ENCODE assay signal across 7 mouse cellular contexts in genomic region chr4:123571869-123572268, GRCm38 (mm10).
DNase-seq lines count a peak whose midpoint lies in the region; ATAC-seq lines count a peak whose summit lies in the region.

No protein-coding gene starts in this region.

- no peak overlapping the region for H3K4me3 ChIP-seq in forebrain, embryonic 14.5 days (ENCODE audit: low read depth, low read length)
- 0 out of 2 replicates have a peak overlapping the region, but pooled peaks have one; percentile 4 for H3K4me3 ChIP-seq in intestine, embryonic 15.5 days (replicated peaks)

- H3K36me3 ChIP-seq in forebrain, embryonic 14.5 days (ENCODE audit: control insufficient read depth, insufficient read depth, low read length), result no peaks in the 10 kb centered on the region
- no peaks in the 10 kb centered on the region for H3K36me3 ChIP-seq in intestine, embryonic 15.5 days

- no peak overlapping the region for H3K4me2 ChIP-seq in forebrain, embryonic 14.5 days (ENCODE audit: low read length)
- peak overlapping the region; percentile 40 for H3K4me2 ChIP-seq in intestine, embryonic 15.5 days (replicated peaks)

- H3K4me1 ChIP-seq in forebrain, embryonic 14.5 days (ENCODE audit: control insufficient read depth, insufficient read depth, low read length), result peaks cover 24% of the 10 kb centered on the region
- peaks cover 13% of the 10 kb centered on the region for H3K4me1 ChIP-seq in intestine, embryonic 15.5 days (replicated peaks)

- no peak overlapping the region for H3K9ac ChIP-seq in forebrain, embryonic 14.5 days (ENCODE audit: low read length)
- H3K9ac ChIP-seq in intestine, embryonic 15.5 days, result no peak overlapping the region

- WGBS in forebrain, embryonic 14.5 days, result 12% methylated on average over 5 of the region's 7 CpGs
- WGBS in intestine, embryonic 15.5 days, result 31% methylated on average over 7 of the region's 7 CpGs

- DNase-seq in CD4-positive helper T cell, adult 2 months (ENCODE audit: low read depth, low spot score), result peak; percentile 70
- DNase-seq in MEL-GATA-1-ER (ENCODE audit: extremely low read depth, low read depth), result peak; percentile 66
- DNase-seq in forebrain, embryonic 14.5 days (ENCODE audit: low spot score), result no peak
- DNase-seq in lung, postnatal 25 days (ENCODE audit: low spot score), result peak; percentile 77
- peak; percentile 42 to 68 for DNase-seq in spleen, postnatal 4 days (ENCODE audit: low spot score in 2 of 2)
- DNase-seq in left cerebral cortex, adult 9 months (ENCODE audit: low spot score in 2 of 2), result no peak

- peak; percentile 59; the same call in 1 of the 2 replicates for ATAC-seq in forebrain, embryonic 14.5 days
- peak; percentile 57; the same call in 1 of the 2 replicates for ATAC-seq in intestine, embryonic 15.5 days

- 0 out of 2 replicates have a peak overlapping the region, but pooled peaks have one; percentile 14 for H3K27ac ChIP-seq in forebrain, embryonic 14.5 days (ENCODE audit: low read depth, low read length)
- H3K27ac ChIP-seq in intestine, embryonic 15.5 days, result peak overlapping the region; percentile 51; the same call in 1 of the 2 replicates

- no peaks in the 10 kb centered on the region for H3K9me3 ChIP-seq in forebrain, embryonic 14.5 days (replicated peaks; ENCODE audit: control insufficient read depth, low read length)
- H3K9me3 ChIP-seq in intestine, embryonic 15.5 days, result no peaks in the 10 kb centered on the region

- H3K27me3 ChIP-seq in forebrain, embryonic 14.5 days (replicated peaks; ENCODE audit: control insufficient read depth, insufficient read depth, low read length), result no peaks in the 10 kb centered on the region
- H3K27me3 ChIP-seq in intestine, embryonic 15.5 days (replicated peaks), result no peaks in the 10 kb centered on the region

Comparison
In these comparisons a context has a peak if more than half of its experiments do, and no peak if none do; other contexts are left out.
1. DNase-seq: peak in CD4-positive helper T cell, adult 2 months (single experiment), MEL-GATA-1-ER (single experiment), lung, postnatal 25 days (single experiment) and spleen, postnatal 4 days (2 of 2); none in forebrain, embryonic 14.5 days (single experiment) and left cerebral cortex, adult 9 months (0 of 2).